Mouse (Mus musculus) mouse embryonic stem cell (cell line): ENCODE data around the gene Art3.
"Not testable (repeated sequence)": the region's sequence is repeated elsewhere in the genome, so short reads cannot be mapped to it uniquely, and the experiment has no call there.

Experiments
- in situ Hi-C, 2 experiments: fragments of 300-500 bp; cut with MboI; formaldehyde crosslinking; loops; 1 replicate in 1 of 2; 3 replicates in 1 of 2; pipeline ENCODE4 v1.14.3; 2019 to 2020; ENCODE audit warnings: low sequenced_read_pairs in 2 of 2, low pct_unique_long_range_greater_than_20kb in 1 of 2, mixed read lengths in 1 of 2; ENCODE audit not compliant: unreplicated experiment in 1 of 2

Art3 gene

GRCm38 (mm10) chr5:92327929-92328328 is 3.7 kb upstream of the Art3 start, which contains the start of gene Cxcl9:
Cxcl9 (minus strand) TSS chr5:92328079.
- in situ Hi-C loops = no loop called here

GRCm38 (mm10) chr5:92331122-92331521 is 505 bp upstream of the Art3 start:
- in situ Hi-C loops = no loop called here

- in situ Hi-C loops = no loop called here
These were observed 773 bp downstream of the Art3 start for GRCm38 (mm10) chr5:92332359-92332840.

GRCm38 (mm10) chr5:92336743-92337142 is 5.1 kb downstream of the Art3 start:
- in situ Hi-C loops = no loop called here

- in situ Hi-C loops = no loop called here
These were observed 9.0 kb downstream of the Art3 start for GRCm38 (mm10) chr5:92340606-92341005.

- in situ Hi-C loops = no loop called here
These were observed 13.4 kb downstream of the Art3 start for GRCm38 (mm10) chr5:92345006-92345405.

- in situ Hi-C loops = no loop called here
These were observed 17.3 kb downstream of the Art3 start, which contains the start of gene Cxcl10 for GRCm38 (mm10) chr5:92348794-92349413. Cxcl10 (minus strand) TSS chr5:92348889.

- in situ Hi-C loops = no loop called here
These were observed 18.1 kb downstream of the Art3 start for GRCm38 (mm10) chr5:92349731-92350130.

- in situ Hi-C loops = not testable (repeated sequence)
These were observed 21.1 kb downstream of the Art3 start for GRCm38 (mm10) chr5:92352716-92353115.

- in situ Hi-C loops = no loop called here
These were observed 21.9 kb downstream of the Art3 start for GRCm38 (mm10) chr5:92353517-92353916.

GRCm38 (mm10) chr5:92358033-92358432 is 26.4 kb downstream of the Art3 start:
- in situ Hi-C loops = no loop called here

GRCm38 (mm10) chr5:92358767-92359455 is 27.3 kb downstream of the Art3 start:
- in situ Hi-C loops = no loop called here

- in situ Hi-C loops = no loop called here
These were observed 31.6 kb downstream of the Art3 start for GRCm38 (mm10) chr5:92363179-92363578.

- in situ Hi-C loops = no loop called here
These were observed 32.4 kb downstream of the Art3 start for GRCm38 (mm10) chr5:92364011-92364410.

- in situ Hi-C loops = no loop called here
These were observed 33.6 kb downstream of the Art3 start for GRCm38 (mm10) chr5:92365146-92365705.

- in situ Hi-C loops = no loop called here
These were observed 34.9 kb downstream of the Art3 start for GRCm38 (mm10) chr5:92366565-92366964.

GRCm38 (mm10) chr5:92368392-92368791 is 36.8 kb downstream of the Art3 start:
- in situ Hi-C loops = no loop called here

GRCm38 (mm10) chr5:92369151-92369994 is 37.7 kb downstream of the Art3 start:
- in situ Hi-C loops = no loop called here

- in situ Hi-C loops = no loop called here
These were observed 38.8 kb downstream of the Art3 start for GRCm38 (mm10) chr5:92370392-92370791.
